Mouse (Mus musculus) stomach, embryonic 16.5 days (tissue): Measurements from ENCODE around the gene Dvl1. TPM values are rescaled to one million over a fixed set of nuclear protein-coding genes. Genes with fewer than 3 reads are reported as not detected.
A peak's percentile ranks its signal among the peaks of the same experiment; 100 is the strongest.

Experiments
- ATAC-seq: fragments of 200-750 bp; cut with Nextera tagmentation; 2 replicates; pipeline ENCODE4 v1.8.0; 2017; ENCODE audit warnings: moderate number of reproducible peaks, moderate TSS enrichment; ENCODE audit not compliant: insufficient read depth, low FRiP score
- H3K27ac ChIP-seq: fragments of 300-500 bp; sonication (generic); 2 replicates; pipeline ENCODE4 v1.5.1; 2014; ENCODE audit warnings: low read length
- H3K27me3 ChIP-seq: fragments of 300-500 bp; sonication (generic); 2 replicates; pipeline ENCODE4 v1.6.1; 2014; ENCODE audit warnings: low read length, control low read depth, mixed read lengths; ENCODE audit not compliant: control insufficient read depth, insufficient read depth
- H3K36me3 ChIP-seq: fragments of 300-500 bp; sonication (generic); 2 replicates; pipeline ENCODE4 v1.6.1; 2014; ENCODE audit warnings: low read length; ENCODE audit not compliant: control insufficient read depth, insufficient read depth
- H3K4me1 ChIP-seq: fragments of 300-500 bp; sonication (generic); 2 replicates; pipeline ENCODE4 v1.6.1; 2014; ENCODE audit warnings: low read length, control low read depth, mixed read lengths; ENCODE audit not compliant: control insufficient read depth, insufficient read depth
- H3K4me2 ChIP-seq: fragments of 300-500 bp; sonication (generic); 2 replicates; pipeline ENCODE4 v1.6.1; 2014; ENCODE audit warnings: low read depth, low read length, mixed read lengths
- H3K4me3 ChIP-seq: fragments of 300-500 bp; sonication (generic); replicated peaks from 2 replicates; pipeline ENCODE4 v1.5.1; 2014; ENCODE audit warnings: mild to moderate bottlenecking, low read length
- H3K9ac ChIP-seq: fragments of 300-500 bp; sonication (generic); 2 replicates; pipeline ENCODE4 v1.6.1; 2014; ENCODE audit warnings: low read length
- H3K9me3 ChIP-seq: fragments of 300-500 bp; sonication (generic); replicated peaks from 2 replicates; pipeline ENCODE4 v1.6.1; 2016; ENCODE audit warnings: low read length, control low read depth; ENCODE audit not compliant: control insufficient read depth
- WGBS: fragments of 180-500 bp; shearing (Covaris S2); extraction: QIAGEN DNeasy Blood & Tissue Kit; methylation state at CpG from one replicate; pipeline ENCODE4 v1.1.7; 2014; 5-methylcytosine and 5-hydroxymethylcytosine counted together
- polyA plus RNA-seq: library from polyadenylated mRNA; unstranded; fragments of >200 nt; fragmentation: Nextera tagmentation; extraction: Ambion mirVana; gene quantifications from 2 replicates; pipeline ENCODE4 v1.2.1, GENCODE M21; 2015

The Dvl1 gene
- 5.0 and 5.3 TPM in 2 replicates for polyA plus RNA-seq

GRCm38 (mm10) chr4:155846871-155847578 lies at the start of gene Dvl1:
TSS of gene Dvl1 (plus strand) at chr4:155847402.
- Histone ChIP-seq H3K27me3 (no peaks in the 10 kb centered on the region), H3K9me3 (no peaks in the 10 kb centered on the region), H3K9ac (peak within 1 kb of the TSS; percentile 93), H3K4me3 (peak within 1 kb of the TSS; percentile 72), H3K4me1 (peaks cover 24% of the 10 kb centered on the region), H3K4me2 (peak within 1 kb of the TSS; percentile 90), H3K36me3 (no peaks in the 10 kb centered on the region; the same call in 1 of the 2 replicates), H3K27ac (peak within 1 kb of the TSS; percentile 59)
- 2% methylated on average over 64 of the region's 65 CpGs for WGBS
- peak; percentile 93 for ATAC-seq

- Histone ChIP-seq H3K36me3 (no peaks in the 10 kb centered on the region), H3K4me3 (no peak overlapping the region), H3K9me3 (no peaks in the 10 kb centered on the region), H3K4me2 (no peak overlapping the region), H3K9ac (no peak overlapping the region), H3K27me3 (no peaks in the 10 kb centered on the region), H3K27ac (no peak overlapping the region), H3K4me1 (peaks cover 4% of the 10 kb centered on the region)
- ATAC-seq: no peak
- 93% methylated on average over 1 of the region's 1 CpGs for WGBS
These were observed 45.1 kb upstream of the Dvl1 start for GRCm38 (mm10) chr4:155802075-155802474.

- Histone ChIP-seq H3K9me3 (no peaks in the 10 kb centered on the region), H3K9ac (peak within 1 kb of the TSS; percentile 85), H3K36me3 (peaks cover 1% of the 10 kb centered on the region; the same call in 1 of the 2 replicates), H3K4me3 (peak within 1 kb of the TSS; percentile 92), H3K27ac (peak within 1 kb of the TSS; percentile 76; the same call in 1 of the 2 replicates), H3K27me3 (no peaks in the 10 kb centered on the region), H3K4me1 (peaks cover 4% of the 10 kb centered on the region), H3K4me2 (peak within 1 kb of the TSS; percentile 59)
- ATAC-seq: no peak
- 8% methylated on average over 12 of the region's 12 CpGs for WGBS
These were observed 44.4 kb upstream of the Dvl1 start, which contains the start of gene Mrpl20 for GRCm38 (mm10) chr4:155802741-155803339. TSS of gene Mrpl20 (plus strand) at chr4:155802878.

DNA sequence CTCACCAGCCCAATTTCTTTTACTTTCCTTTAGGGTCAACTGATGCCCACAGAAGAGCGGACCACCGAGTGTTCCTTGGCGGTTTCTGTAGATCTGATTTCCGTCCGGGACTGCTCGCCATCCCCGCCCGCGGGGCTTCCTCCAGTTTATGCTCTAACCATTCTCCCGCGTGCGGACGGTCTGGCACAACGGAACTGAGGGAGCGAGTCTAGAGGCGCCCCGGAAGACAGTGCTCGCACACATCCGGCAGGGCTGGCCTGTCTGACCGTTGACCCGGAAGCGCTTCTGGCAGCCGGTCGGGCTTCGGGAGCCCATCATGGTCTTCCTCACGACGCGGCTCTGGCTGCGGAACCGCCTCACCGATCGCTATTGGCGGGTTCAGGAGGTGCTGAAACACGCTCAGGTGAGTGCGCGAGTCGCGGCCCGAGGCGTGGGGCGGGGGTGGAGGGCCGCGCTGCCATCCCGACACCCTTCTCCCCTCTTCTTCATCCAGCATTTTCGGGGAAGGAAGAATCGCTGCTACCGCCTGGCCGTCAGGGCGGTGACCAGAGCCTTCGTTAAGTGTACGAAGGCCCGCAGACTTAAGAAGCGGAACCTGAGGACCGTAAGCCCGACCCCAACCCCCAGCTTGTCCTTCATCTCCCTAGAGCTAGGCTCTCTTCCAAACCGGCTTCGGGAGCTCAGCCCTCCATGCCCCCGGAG lies 43.7 kb upstream of the Dvl1 start:
- Histone ChIP-seq H3K9ac (peak overlapping the region; percentile 85), H3K27me3 (no peaks in the 10 kb centered on the region)

DNA sequence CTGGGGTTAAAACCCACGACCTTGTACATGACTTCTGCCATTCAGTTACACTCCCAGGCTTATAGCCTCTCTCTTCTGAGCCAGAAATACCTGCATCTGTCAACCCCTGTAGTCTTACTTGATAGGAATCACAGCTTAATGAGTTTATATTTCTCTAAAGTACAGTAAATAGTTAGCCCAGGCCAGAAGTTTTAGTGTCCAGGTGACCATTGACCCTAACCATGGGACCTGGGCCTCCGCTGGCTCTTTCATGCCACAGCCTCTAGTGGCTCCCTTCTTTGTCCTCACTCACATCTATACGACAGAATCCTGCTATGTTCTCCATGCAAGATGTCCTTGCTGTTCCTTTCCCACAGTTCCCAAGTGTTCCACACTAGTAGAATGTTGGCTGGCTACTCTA lies 39.4 kb upstream of the Dvl1 start:
- 79% methylated on average over 3 of the region's 3 CpGs for WGBS
- no peaks in the 10 kb centered on the region for H3K27me3 ChIP-seq
- no peak overlapping the region for H3K4me3 ChIP-seq
- peaks cover 20% of the 10 kb centered on the region; the same call in 1 of the 2 replicates for H3K36me3 ChIP-seq
- peak overlapping the region; percentile 26; the same call in 1 of the 2 replicates for H3K27ac ChIP-seq
- H3K9ac ChIP-seq: no peak overlapping the region
- H3K9me3 ChIP-seq: no peaks in the 10 kb centered on the region
- no peak overlapping the region for H3K4me2 ChIP-seq
- no peak for ATAC-seq
- peaks cover 10% of the 10 kb centered on the region for H3K4me1 ChIP-seq

More for the DNA sequence above, 43.7 kb upstream of the Dvl1 start:
- Histone ChIP-seq H3K4me2 (peak overlapping the region; percentile 59), H3K36me3 (peaks cover 8% of the 10 kb centered on the region; the same call in 1 of the 2 replicates), H3K4me3 (peak overlapping the region; percentile 92), H3K9me3 (no peaks in the 10 kb centered on the region), H3K4me1 (peaks cover 4% of the 10 kb centered on the region), H3K27ac (peak overlapping the region; percentile 76; the same call in 1 of the 2 replicates)
- peak; percentile 98 for ATAC-seq
- under 1% methylated on average over 58 of the region's 58 CpGs for WGBS

DNA sequence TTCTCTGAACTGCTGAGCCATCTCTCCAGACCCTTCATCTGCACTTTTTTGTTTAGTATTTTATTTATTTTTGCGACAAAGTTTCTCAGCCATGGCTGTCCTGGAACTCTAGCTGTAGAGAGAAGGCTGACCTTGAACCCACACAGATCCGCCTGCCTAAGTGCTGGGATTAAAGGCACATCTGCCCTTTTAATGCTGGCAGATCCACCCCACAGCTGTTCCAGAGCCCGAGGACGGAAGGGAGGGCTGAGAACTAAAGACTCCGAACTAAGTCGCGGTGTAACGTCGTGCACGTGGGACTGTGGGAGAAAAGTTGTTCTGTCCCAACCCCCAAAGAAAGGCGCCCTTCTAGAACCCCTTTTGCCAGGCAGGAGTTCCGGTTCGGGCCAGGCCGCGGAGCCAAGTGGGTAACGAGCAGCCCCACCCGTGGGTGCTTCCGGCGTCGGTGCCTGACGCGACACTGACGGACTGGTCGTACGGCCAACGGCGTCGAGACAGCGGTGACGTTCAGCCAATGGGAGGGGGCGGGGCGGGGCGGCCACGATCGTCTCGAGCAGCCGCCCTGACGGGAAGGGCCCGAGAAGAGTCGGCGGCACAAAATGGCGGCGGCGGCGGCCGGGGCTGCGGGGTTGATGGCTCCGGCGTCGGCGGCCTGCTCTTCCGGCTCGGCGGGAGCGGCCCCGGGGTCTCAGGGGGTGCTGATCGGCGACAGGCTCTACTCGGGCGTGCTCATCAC lies 35.1 kb upstream of the Dvl1 start, which contains the start of gene Ccnl2:
TSS of gene Ccnl2 (plus strand) at position 561 of the 736 bp plus-strand sequence.
- WGBS: under 1% methylated on average over 52 of the region's 60 CpGs

DNA sequence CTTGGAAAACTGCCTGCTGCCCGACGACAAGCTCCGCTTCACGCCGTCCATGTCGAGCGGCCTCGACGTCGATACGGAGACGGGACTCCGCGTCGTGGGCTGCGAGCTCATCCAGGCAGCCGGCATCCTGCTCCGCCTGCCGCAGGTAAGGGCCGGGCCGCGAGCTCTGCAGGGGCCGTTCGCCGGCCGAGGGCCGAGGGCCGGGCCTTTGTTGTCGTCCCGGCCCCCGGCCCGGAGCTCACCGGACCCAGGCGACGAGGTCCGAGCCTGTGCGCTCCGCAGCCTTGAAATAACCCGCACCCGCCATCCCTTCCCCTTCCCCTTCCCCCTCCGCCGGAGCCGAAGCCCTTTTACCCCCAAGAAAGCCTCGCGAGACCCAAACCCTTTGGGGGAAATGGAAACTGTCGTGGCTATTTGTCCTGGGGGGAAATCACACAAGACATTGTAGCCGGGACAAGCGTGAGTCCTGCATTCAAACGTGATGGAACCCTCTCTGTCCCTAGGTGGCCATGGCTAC lies 34.5 kb upstream of the Dvl1 start:
- WGBS: under 1% methylated on average over 49 of the region's 49 CpGs
- peak overlapping the region; percentile 89 for H3K4me2 ChIP-seq
- ATAC-seq: peak; percentile 2; the same call in 1 of the 2 replicates
- peaks cover 36% of the 10 kb centered on the region for H3K36me3 ChIP-seq
- H3K4me3 ChIP-seq: peak overlapping the region; percentile 98
- peak overlapping the region; percentile 99 for H3K9ac ChIP-seq
- H3K9me3 ChIP-seq: no peaks in the 10 kb centered on the region
- H3K27me3 ChIP-seq: no peaks in the 10 kb centered on the region
- H3K27ac ChIP-seq: peak overlapping the region; percentile 89
- peaks cover 16% of the 10 kb centered on the region for H3K4me1 ChIP-seq

More for the DNA sequence above, 35.1 kb upstream of the Dvl1 start, which contains the start of gene Ccnl2:
- H3K27ac ChIP-seq: peak within 1 kb of the TSS; percentile 97
- H3K4me2 ChIP-seq: peak within 1 kb of the TSS; percentile 89
- ATAC-seq: peak; percentile 99
- no peaks in the 10 kb centered on the region for H3K27me3 ChIP-seq
- H3K4me1 ChIP-seq: peaks cover 16% of the 10 kb centered on the region
- H3K36me3 ChIP-seq: peaks cover 33% of the 10 kb centered on the region
- H3K9ac ChIP-seq: peak within 1 kb of the TSS; percentile 99
- H3K4me3 ChIP-seq: peak within 1 kb of the TSS; percentile 98
- no peaks in the 10 kb centered on the region for H3K9me3 ChIP-seq

GRCm38 (mm10) chr4:155817533-155817932 lies 29.7 kb upstream of the Dvl1 start:
- WGBS: 81% methylated on average over 4 of the region's 4 CpGs
- Histone ChIP-seq H3K27me3 (no peaks in the 10 kb centered on the region), H3K27ac (no peak overlapping the region), H3K4me2 (no peak overlapping the region), H3K4me1 (peaks cover 10% of the 10 kb centered on the region), H3K4me3 (no peak overlapping the region), H3K36me3 (peaks cover 57% of the 10 kb centered on the region), H3K9ac (no peak overlapping the region), H3K9me3 (no peaks in the 10 kb centered on the region)
- ATAC-seq: no peak
